Mouse (Mus musculus): ENCODE results near the gene Eif3c. TPM values are rescaled to one million over a fixed set of nuclear protein-coding genes. Genes with fewer than 3 reads are reported as not detected.

The Eif3c gene
- polyA plus RNA-seq, 1 experiment: 111 TPM

- DNase-seq (ENCODE audit: low read depth): no peak
Measured at GRCm38 (mm10) chr7:126554796-126555195, 11.4 kb downstream of the Eif3c start.

GRCm38 (mm10) chr7:126545631-126546030 lies 20.6 kb downstream of the Eif3c start:
- no peak for DNase-seq (ENCODE audit: low read depth)

GRCm38 (mm10) chr7:126541661-126542060 lies 24.6 kb downstream of the Eif3c start:
- DNase-seq (ENCODE audit: low read depth): no peak

GRCm38 (mm10) chr7:126537820-126538585 lies 28.2 kb downstream of the Eif3c start:
- no peak for DNase-seq (ENCODE audit: low read depth)

GRCm38 (mm10) chr7:126536466-126536865 lies 29.7 kb downstream of the Eif3c start:
- DNase-seq (ENCODE audit: low read depth): no peak

GRCm38 (mm10) chr7:126535766-126536165 lies 30.4 kb downstream of the Eif3c start:
- no peak for DNase-seq (ENCODE audit: low read depth)

- peak; percentile 37 for DNase-seq (ENCODE audit: low read depth)
Measured at GRCm38 (mm10) chr7:126533434-126533833, 32.8 kb downstream of the Eif3c start.

- DNase-seq (ENCODE audit: low read depth): no peak
Measured at GRCm38 (mm10) chr7:126528166-126528577, 38.0 kb downstream of the Eif3c start.

GRCm38 (mm10) chr7:126523316-126523715 lies 42.9 kb downstream of the Eif3c start:
- DNase-seq (ENCODE audit: low read depth): no peak

- DNase-seq (ENCODE audit: low read depth): no peak
Measured at GRCm38 (mm10) chr7:126519513-126519912, 46.7 kb downstream of the Eif3c start.

- no peak for DNase-seq (ENCODE audit: low read depth)
Measured at GRCm38 (mm10) chr7:126518261-126518941, 47.8 kb downstream of the Eif3c start.

GRCm38 (mm10) chr7:126511287-126511686 lies 54.9 kb downstream of the Eif3c start:
- no peak for DNase-seq (ENCODE audit: low read depth)

GRCm38 (mm10) chr7:126507126-126507778 lies 59.0 kb downstream of the Eif3c start:
- no peak for DNase-seq (ENCODE audit: low read depth)

- DNase-seq (ENCODE audit: low read depth): no peak
Measured at GRCm38 (mm10) chr7:126504913-126505312, 61.3 kb downstream of the Eif3c start.

- DNase-seq (ENCODE audit: low read depth): no peak
Measured at GRCm38 (mm10) chr7:126503273-126503878, 62.8 kb downstream of the Eif3c start, which contains the start of gene Atxn2l. Gene Atxn2l, minus strand, starts transcription at chr7:126503437.

GRCm38 (mm10) chr7:126502751-126503150 lies 63.5 kb downstream of the Eif3c start:
- no peak for DNase-seq (ENCODE audit: low read depth)

GRCm38 (mm10) chr7:126502023-126502741 lies 64.0 kb downstream of the Eif3c start:
- no peak for DNase-seq (ENCODE audit: low read depth)

GRCm38 (mm10) chr7:126501684-126502022 lies 64.6 kb downstream of the Eif3c start:
- DNase-seq (ENCODE audit: low read depth): no peak

GRCm38 (mm10) chr7:126499416-126499815 lies 66.8 kb downstream of the Eif3c start:
- no peak for DNase-seq (ENCODE audit: low read depth)

GRCm38 (mm10) chr7:126497966-126498365 lies 68.2 kb downstream of the Eif3c start:
- DNase-seq (ENCODE audit: low read depth): no peak

- DNase-seq (ENCODE audit: low read depth): no peak
Measured at GRCm38 (mm10) chr7:126496475-126496874, 69.7 kb downstream of the Eif3c start.
